Mouse (Mus musculus) kidney, adult 2 months (tissue): ENCODE measurements around the gene Bcas2. TPM values are rescaled to one million over a fixed set of nuclear protein-coding genes. Genes with fewer than 3 reads are reported as not detected.
"Not testable (repeated sequence)": the region's sequence is repeated elsewhere in the genome, so short reads cannot be mapped to it uniquely, and the experiment has no call there.

Experiments used
- DNase-seq: peaks from one replicate; pipeline ENCODE4 v3.0.0; 2021
- H3K27ac ChIP-seq: fragments of 200-500 bp; 2 replicates; pipeline ENCODE4 v1.5.1; 2012; ENCODE audit warnings: low read depth, low read length, control low read depth, inconsistent platforms; ENCODE audit not compliant: insufficient read depth
- H3K27me3 ChIP-seq: fragments of 200-500 bp; replicated peaks from 2 replicates; pipeline ENCODE4 v1.6.1; 2012; ENCODE audit warnings: mild to moderate bottlenecking, moderate library complexity, low read length, inconsistent platforms; ENCODE audit not compliant: control insufficient read depth, insufficient read depth
- H3K36me3 ChIP-seq: fragments of 200-500 bp; 2 replicates; pipeline ENCODE4 v1.6.1; 2012; ENCODE audit warnings: mild to moderate bottlenecking, moderate library complexity, low read length, inconsistent platforms; ENCODE audit not compliant: control insufficient read depth, insufficient read depth
- H3K4me1 ChIP-seq: fragments of 200-500 bp; 2 replicates; pipeline ENCODE4 v1.6.1; 2011; ENCODE audit warnings: low read length; ENCODE audit not compliant: control insufficient read depth, insufficient read depth
- H3K4me3 ChIP-seq: fragments of 200-500 bp; 2 replicates; pipeline ENCODE4 v1.5.1; 2011; ENCODE audit warnings: mild to moderate bottlenecking, low read depth, low read length, control low read depth; ENCODE audit not compliant: insufficient read depth
- CTCF ChIP-seq: fragments of 200-500 bp; conservative IDR thresholded peaks from 2 replicates; pipeline ENCODE4 v1.5.1; 2011; ENCODE audit warnings: low read depth, mild to moderate bottlenecking, control low read depth, low read length, moderate library complexity, mixed read lengths; ENCODE audit not compliant: insufficient read depth, insufficient read length
- POLR2A ChIP-seq: fragments of 200-500 bp; IDR thresholded peaks from one replicate; pipeline ENCODE4 v1.6.1; 2011; ENCODE audit warnings: low read depth, low read length, control low read depth
- WGBS: fragments of 180-500 bp; shearing (Covaris S2); methylation state at CpG from one replicate; pipeline ENCODE4 v1.1.7; 2018; 5-methylcytosine and 5-hydroxymethylcytosine counted together
- polyA plus RNA-seq: library from polyadenylated mRNA; depleted of rRNA; stranded (reverse); fragments of >200 nt; gene quantifications from 2 replicates; pipeline ENCODE4 v1.2.3, GENCODE M21; 2012

The Bcas2 gene
- polyA plus RNA-seq, 1 experiment, result 27.7 TPM

DNA sequence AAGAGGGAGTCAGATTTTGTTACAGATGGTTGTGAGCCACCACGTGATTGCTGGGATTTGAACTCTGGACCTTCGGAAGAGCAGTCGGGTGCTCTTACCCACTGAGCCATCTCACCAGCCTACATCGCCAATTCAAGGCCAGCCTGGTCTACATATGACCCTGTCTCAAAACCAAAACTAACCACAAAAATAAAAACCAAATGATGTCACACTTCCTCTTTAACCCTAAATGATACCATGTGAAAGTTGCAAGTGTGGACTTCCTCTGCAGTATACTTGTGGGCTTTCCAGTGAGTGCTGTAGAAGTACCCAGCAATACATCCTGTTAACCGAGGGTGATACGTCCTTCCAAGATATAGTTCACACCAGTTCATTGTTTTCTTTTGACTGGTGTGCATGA, 34.9 kb downstream of the Bcas2 start:
- 69% methylated on average over 6 of the region's 6 CpGs for WGBS
- TF ChIP-seq CTCF, result no peak
- no peak for TF ChIP-seq POLR2A
- peak; percentile 5 for DNase-seq

DNA sequence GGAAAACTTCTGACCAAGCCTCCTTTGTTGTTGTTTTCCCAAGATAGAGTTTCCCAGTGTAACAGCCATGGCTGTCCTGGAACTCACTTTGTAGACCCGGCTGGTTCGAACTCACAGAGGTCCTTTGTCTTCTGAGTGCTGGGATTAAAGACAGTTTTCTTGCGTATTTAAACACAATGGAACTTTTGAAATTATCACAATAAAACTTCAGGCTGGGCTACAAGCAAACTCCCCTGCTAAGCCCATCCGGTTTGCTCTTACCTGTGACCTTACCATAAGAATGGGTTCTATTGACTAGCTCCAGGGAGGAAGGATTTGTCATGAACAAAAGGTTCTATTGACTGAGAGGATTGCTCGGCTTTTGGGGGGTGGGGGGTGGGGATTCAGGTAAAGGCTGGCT, 36.3 kb downstream of the Bcas2 start:
- Histone ChIP-seq H3K36me3 (no peaks in the 10 kb centered on the region), H3K4me3 (no peak overlapping the region), H3K4me1 (no peaks in the 10 kb centered on the region), H3K27me3 (no peaks in the 10 kb centered on the region), H3K27ac (no peak overlapping the region)
- 71% methylated on average over 5 of the region's 5 CpGs for WGBS
- TF ChIP-seq POLR2A (no peak), CTCF (no peak)
- DNase-seq, result no peak

More for the DNA sequence above, 34.9 kb downstream of the Bcas2 start:
- Histone ChIP-seq H3K4me3 (no peak overlapping the region), H3K27me3 (no peaks in the 10 kb centered on the region), H3K36me3 (no peaks in the 10 kb centered on the region), H3K4me1 (no peaks in the 10 kb centered on the region), H3K27ac (no peak overlapping the region)

DNA sequence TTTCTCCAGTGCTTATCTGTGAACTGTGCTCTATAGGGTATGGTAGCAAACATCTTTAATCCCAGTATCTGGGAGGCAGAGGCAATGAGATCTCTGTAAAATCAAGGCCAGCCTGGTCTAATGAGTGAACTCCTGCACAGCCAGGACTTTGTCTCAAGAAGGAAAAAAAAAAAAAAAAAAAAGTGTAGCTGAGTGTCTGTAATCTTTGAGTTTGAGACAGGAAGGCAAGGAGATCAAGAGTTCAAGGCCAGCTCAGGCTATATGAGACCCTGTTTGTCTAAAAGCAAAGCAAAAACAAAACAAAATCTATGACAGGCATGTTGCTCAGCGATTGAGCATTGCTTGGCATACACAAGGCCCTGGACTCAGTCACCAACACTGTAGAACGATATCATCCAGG, 36.8 kb downstream of the Bcas2 start:
- TF ChIP-seq CTCF, result no peak
- TF ChIP-seq POLR2A, result no peak
- Histone ChIP-seq H3K4me3 (no peak overlapping the region), H3K4me1 (no peaks in the 10 kb centered on the region), H3K27me3 (no peaks in the 10 kb centered on the region), H3K27ac (no peak overlapping the region), H3K36me3 (no peaks in the 10 kb centered on the region)
- WGBS, result 91% methylated on average over 2 of the region's 2 CpGs
- no peak for DNase-seq

DNA sequence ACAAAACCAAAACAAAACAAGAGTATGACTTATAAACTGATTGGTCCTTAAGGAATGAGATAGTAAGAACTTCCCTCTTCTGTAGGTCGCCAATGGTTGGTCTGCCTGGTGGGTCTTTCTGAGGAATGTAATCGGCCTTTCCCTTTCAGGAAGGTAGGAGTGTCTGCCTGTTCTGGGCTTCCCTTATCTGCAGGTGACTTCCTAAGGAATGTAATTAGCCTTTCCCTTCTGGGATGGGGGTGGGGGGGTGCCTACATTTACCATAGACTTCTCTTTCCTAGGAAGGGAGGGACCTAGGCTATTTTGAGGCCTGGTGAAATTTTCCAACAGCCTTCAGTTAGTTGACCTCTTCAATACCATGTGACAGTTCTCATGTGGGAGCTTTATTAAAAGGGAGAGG, 39.6 kb downstream of the Bcas2 start:
- Histone ChIP-seq H3K36me3 (no peaks in the 10 kb centered on the region), H3K4me3 (no peak overlapping the region), H3K27ac (no peak overlapping the region), H3K4me1 (peaks cover 2% of the 10 kb centered on the region; the same call in 1 of the 2 replicates), H3K27me3 (no peaks in the 10 kb centered on the region)
- DNase-seq, result no peak
- TF ChIP-seq CTCF (no peak), POLR2A (no peak)
- WGBS, result 91% methylated on average over 2 of the region's 2 CpGs

DNA sequence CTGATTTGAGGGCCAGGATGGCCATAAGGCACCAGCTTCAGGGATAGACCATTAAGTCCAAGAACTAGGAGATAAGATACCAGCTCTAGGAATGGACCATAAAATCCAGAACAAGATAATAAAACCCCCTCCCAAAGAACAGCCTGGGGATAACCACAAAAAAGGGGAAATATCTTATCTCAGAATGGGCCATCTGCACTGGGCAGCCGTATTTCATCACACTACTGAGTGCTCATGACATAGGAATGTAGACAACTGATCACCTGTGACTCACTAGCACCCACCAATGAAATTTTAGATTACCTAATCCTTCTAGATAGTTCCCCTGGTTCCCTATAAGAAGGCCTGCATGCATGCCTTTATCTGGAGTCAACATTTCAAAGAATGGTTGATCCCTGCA, 40.7 kb downstream of the Bcas2 start:
- Histone ChIP-seq H3K4me3 (no peak overlapping the region), H3K36me3 (no peaks in the 10 kb centered on the region), H3K4me1 (peaks cover 2% of the 10 kb centered on the region; the same call in 1 of the 2 replicates), H3K27me3 (no peaks in the 10 kb centered on the region), H3K27ac (no peak overlapping the region)
- no peak for DNase-seq
- WGBS, result 90% methylated on average over 1 of the region's 1 CpGs
- no peak for TF ChIP-seq CTCF
- TF ChIP-seq POLR2A, result no peak

DNA sequence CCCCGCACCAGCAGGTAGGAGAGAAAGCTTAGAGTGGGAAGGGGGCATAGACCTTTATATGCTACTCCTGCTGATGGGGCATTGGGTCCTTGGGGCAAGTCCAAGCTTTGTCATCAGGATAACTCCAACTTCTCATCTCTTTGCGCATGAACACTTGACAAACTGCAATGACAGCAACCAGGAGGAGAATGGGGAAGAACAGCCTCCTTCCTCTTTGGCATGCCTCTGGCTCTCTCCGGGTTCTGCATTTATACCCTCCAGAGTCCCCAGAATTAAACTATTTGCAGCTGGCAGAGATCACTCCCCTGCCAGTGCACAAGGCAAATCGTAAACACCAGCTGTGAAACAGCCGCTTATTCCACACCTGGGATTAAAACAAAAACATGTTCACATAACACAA, 42.1 kb downstream of the Bcas2 start:
- H3K4me3 ChIP-seq, result no peak overlapping the region
- H3K4me1 ChIP-seq, result peaks cover 2% of the 10 kb centered on the region; the same call in 1 of the 2 replicates
- H3K27ac ChIP-seq, result no peak overlapping the region
- no peak for TF ChIP-seq POLR2A
- DNase-seq, result no peak
- WGBS, result 68% methylated on average over 5 of the region's 5 CpGs
- H3K27me3 ChIP-seq, result no peaks in the 10 kb centered on the region
- H3K36me3 ChIP-seq, result no peaks in the 10 kb centered on the region

DNA sequence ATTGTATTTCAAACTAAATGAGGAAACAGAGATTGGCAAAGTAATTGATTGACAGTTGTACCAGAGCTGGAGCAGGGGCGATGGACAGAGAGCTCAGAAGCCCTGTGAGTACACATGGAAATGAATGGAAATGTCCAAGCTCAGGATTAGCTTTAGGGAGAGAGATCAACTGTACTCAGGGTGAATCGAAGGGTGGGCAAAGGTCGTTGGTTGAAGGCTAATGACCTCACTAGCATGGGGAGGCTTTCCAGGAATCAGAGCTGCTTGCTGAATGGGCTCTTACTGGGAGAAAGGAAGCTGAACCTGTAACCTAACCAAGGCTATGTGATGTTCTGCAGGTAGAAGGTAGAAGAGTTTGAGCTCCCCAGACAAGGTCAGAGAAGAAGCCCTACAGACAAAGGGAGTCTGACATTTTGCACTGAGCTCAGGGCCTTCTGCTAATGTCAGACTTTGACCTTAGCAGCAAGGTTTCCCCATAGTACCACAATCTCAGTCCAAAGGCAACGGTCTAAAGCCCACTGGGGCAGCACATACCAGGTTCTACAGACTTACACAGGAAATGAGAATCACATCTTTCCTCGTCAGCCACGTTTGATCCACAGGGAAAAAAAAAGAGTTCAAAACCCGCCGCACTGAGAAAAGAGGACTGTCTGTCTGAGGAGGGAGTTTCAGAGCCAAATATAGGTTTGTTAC, 43.3 kb downstream of the Bcas2 start:
- Histone ChIP-seq H3K4me3 (no peak overlapping the region), H3K36me3 (no peaks in the 10 kb centered on the region), H3K27ac (no peak overlapping the region), H3K27me3 (no peaks in the 10 kb centered on the region), H3K4me1 (peaks cover 2% of the 10 kb centered on the region; the same call in 1 of the 2 replicates)
- peak; percentile 81 for DNase-seq
- no peak for TF ChIP-seq CTCF
- TF ChIP-seq POLR2A, result no peak
- 66% methylated on average over 8 of the region's 8 CpGs for WGBS

DNA sequence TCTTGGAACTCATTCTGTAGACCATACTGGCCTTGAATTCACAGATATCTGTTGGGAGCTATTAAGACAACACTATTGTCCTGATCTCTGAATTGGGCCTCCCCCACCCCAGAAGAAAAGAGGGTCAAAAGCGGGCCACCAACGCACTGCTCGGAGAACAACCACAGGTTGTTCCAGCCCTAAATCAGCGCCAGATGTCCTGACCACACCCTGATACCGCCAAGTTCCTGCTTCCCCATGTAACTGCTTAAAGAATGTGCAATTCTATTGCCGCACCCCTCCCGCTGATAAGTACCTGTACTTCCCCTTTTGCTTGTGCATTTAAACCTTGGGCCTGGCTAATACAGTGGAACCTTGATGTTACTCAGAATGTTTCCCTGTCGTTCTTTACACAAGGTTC, 43.9 kb downstream of the Bcas2 start:
- DNase-seq, H3K27ac ChIP-seq, H3K36me3 ChIP-seq, H3K27me3 ChIP-seq, H3K4me1 ChIP-seq, H3K4me3 ChIP-seq: not testable (repeated sequence)
- 94% methylated on average over 8 of the region's 8 CpGs for WGBS
